Mouse (Mus musculus) liver, adult 2 months (tissue): ENCODE data around the gene Atp2b1.

Experiments used
- CTCF ChIP-seq: fragments of 200-500 bp; IDR thresholded peaks from 2 replicates; pipeline ENCODE4 v1.5.1; 2011; ENCODE audit warnings: low read depth, low read length, control low read depth
- POLR2A ChIP-seq: fragments of 200-500 bp; IDR thresholded peaks from 2 replicates; pipeline ENCODE4 v1.6.1; 2011; ENCODE audit warnings: low read length, control low read depth; ENCODE audit not compliant: insufficient read depth; ENCODE audit errors: extremely low read depth

DNA sequence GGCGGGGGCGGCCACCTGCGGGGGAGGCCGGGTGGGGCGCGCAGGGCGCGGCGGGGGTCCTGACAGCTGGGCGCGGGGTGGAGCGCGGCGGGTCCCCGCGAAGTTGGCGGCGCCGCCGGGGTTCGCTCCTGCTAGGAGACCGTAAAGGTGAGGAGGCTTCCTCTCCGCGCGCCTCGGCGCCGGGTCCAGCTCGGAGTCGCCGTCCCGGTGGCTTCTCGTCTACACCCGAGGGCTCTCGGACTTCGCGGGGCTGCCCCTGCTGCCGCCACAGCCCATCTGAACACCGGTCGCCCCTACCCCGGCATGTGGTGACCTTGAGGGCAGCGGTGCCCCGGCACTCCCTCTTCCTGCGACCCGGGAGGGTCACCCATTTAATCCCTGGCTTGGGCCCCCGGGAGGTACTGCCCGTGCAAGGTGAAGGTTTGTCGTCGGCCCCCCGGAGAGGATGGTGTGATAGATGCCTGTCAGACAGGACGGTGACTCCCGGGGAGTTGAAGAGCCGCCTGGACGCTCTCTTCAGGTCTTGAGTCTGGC, 1.3 kb downstream of the Atp2b1 start:
- TF ChIP-seq POLR2A = no peak
- TF ChIP-seq CTCF = no peak
